Mouse (Mus musculus): Measurements from ENCODE around the gene Zfp689. TPM values are rescaled to one million over a fixed set of nuclear protein-coding genes. Genes with fewer than 3 reads are reported as not detected.
A peak's percentile ranks its signal among the peaks of the same experiment; 100 is the strongest.

Zfp689 gene
- polyA plus RNA-seq, 1 experiment from 2014 or later, result 12.7 TPM

- DNase-seq (ENCODE audit: low spot score) (no peak), ATAC-seq (no peak)
- H3K4me3 ChIP-seq (ENCODE audit: low read depth, low read length), result peak overlapping the region; percentile 63
- H3K27ac ChIP-seq (ENCODE audit: low read depth, low read length), result peak overlapping the region; percentile 79
- no peaks in the 10 kb centered on the region for H3K9me3 ChIP-seq (replicated peaks; ENCODE audit: control insufficient read depth, low read length)
- peak overlapping the region; percentile 61 for H3K9ac ChIP-seq (ENCODE audit: low read length)
- peak overlapping the region; percentile 79 for H3K4me2 ChIP-seq (ENCODE audit: low read length)
- H3K27me3 ChIP-seq (replicated peaks; ENCODE audit: control insufficient read depth, insufficient read depth, low read length), result no peaks in the 10 kb centered on the region
- H3K36me3 ChIP-seq (ENCODE audit: control insufficient read depth, insufficient read depth, low read length), result peaks cover 7% of the 10 kb centered on the region
- 24% methylated on average over 7 of the region's 7 CpGs for WGBS
- H3K4me1 ChIP-seq (ENCODE audit: control insufficient read depth, insufficient read depth, low read length), result peaks cover 10% of the 10 kb centered on the region; the same call in 1 of the 2 replicates
Observed at GRCm38 (mm10) chr7:127393944-127394333, 55.0 kb downstream of the Zfp689 start.

- DNase-seq (ENCODE audit: low spot score), result peak; percentile 98
- Histone ChIP-seq H3K4me3 (ENCODE audit: low read depth, low read length) (peak within 1 kb of the TSS; percentile 63), H3K4me1 (ENCODE audit: control insufficient read depth, insufficient read depth, low read length) (peaks cover 10% of the 10 kb centered on the region; the same call in 1 of the 2 replicates), H3K27me3 (replicated peaks; ENCODE audit: control insufficient read depth, insufficient read depth, low read length) (no peaks in the 10 kb centered on the region), H3K27ac (ENCODE audit: low read depth, low read length) (peak within 1 kb of the TSS; percentile 79), H3K9ac (ENCODE audit: low read length) (peak within 1 kb of the TSS; percentile 85), H3K9me3 (replicated peaks; ENCODE audit: control insufficient read depth, low read length) (no peaks in the 10 kb centered on the region), H3K36me3 (ENCODE audit: control insufficient read depth, insufficient read depth, low read length) (peaks cover 7% of the 10 kb centered on the region), H3K4me2 (ENCODE audit: low read length) (peak within 1 kb of the TSS; percentile 79)
- peak; percentile 94 for ATAC-seq
- under 1% methylated on average over 45 of the region's 45 CpGs for WGBS
Observed at GRCm38 (mm10) chr7:127393157-127393943, 55.6 kb downstream of the Zfp689 start, which contains the start of gene E430018J23Rik. E430018J23Rik (minus strand) TSS chr7:127393629.

- 84% methylated on average over 8 of the region's 8 CpGs for WGBS
- ATAC-seq (no peak), DNase-seq (ENCODE audit: low spot score) (no peak)
- Histone ChIP-seq H3K4me2 (ENCODE audit: low read length) (peak overlapping the region; percentile 79), H3K27me3 (replicated peaks; ENCODE audit: control insufficient read depth, insufficient read depth, low read length) (no peaks in the 10 kb centered on the region), H3K36me3 (ENCODE audit: control insufficient read depth, insufficient read depth, low read length) (peaks cover 7% of the 10 kb centered on the region), H3K9me3 (replicated peaks; ENCODE audit: control insufficient read depth, low read length) (no peaks in the 10 kb centered on the region), H3K4me1 (ENCODE audit: control insufficient read depth, insufficient read depth, low read length) (peaks cover 10% of the 10 kb centered on the region; the same call in 1 of the 2 replicates), H3K4me3 (ENCODE audit: low read depth, low read length) (peak overlapping the region; percentile 63; the same call in 1 of the 2 replicates), H3K9ac (ENCODE audit: low read length) (peak overlapping the region; percentile 85), H3K27ac (ENCODE audit: low read depth, low read length) (no peak overlapping the region)
Observed at GRCm38 (mm10) chr7:127392251-127392824, 56.6 kb downstream of the Zfp689 start.

Small RNA genes lying within 50 kb of the gene (microRNA-seq; reads per million reads assigned to microRNA genes)
- not detected for gene Gm47278
- 0.66 reads per million for gene Mir7060

Other genes with a start within 250 kb of the Zfp689 start
- gene Tbc1d10b, start 240.7 kb downstream of the Zfp689 start, polyA plus RNA-seq (2014; fragmentation: Nextera tagmentation; extraction: Ambion mirVana), result 13.6 and 13.7 TPM in 2 replicates
- gene Mylpf, start 240.3 kb downstream of the Zfp689 start, polyA plus RNA-seq (2014; fragmentation: Nextera tagmentation; extraction: Ambion mirVana), result 4.6 and 5.3 TPM in 2 replicates
- gene Zfp553, start 216.1 kb downstream of the Zfp689 start, polyA plus RNA-seq (2014; fragmentation: Nextera tagmentation; extraction: Ambion mirVana), result 29.4 and 36.7 TPM in 2 replicates
- 11.3 and 15.1 TPM in 2 replicates for gene Sept1, start 216.0 kb downstream of the Zfp689 start, polyA plus RNA-seq (2014; fragmentation: Nextera tagmentation; extraction: Ambion mirVana)
- 53.2 and 57.4 TPM in 2 replicates for gene Zfp771, start 204.9 kb downstream of the Zfp689 start, polyA plus RNA-seq (2014; fragmentation: Nextera tagmentation; extraction: Ambion mirVana)
- gene Dctpp1, start 188.4 kb downstream of the Zfp689 start, polyA plus RNA-seq (2014; fragmentation: Nextera tagmentation; extraction: Ambion mirVana), result 169 and 219 TPM in 2 replicates
- gene Sephs2, start 175.1 kb downstream of the Zfp689 start, polyA plus RNA-seq (2014; fragmentation: Nextera tagmentation; extraction: Ambion mirVana), result 59.4 and 62.5 TPM in 2 replicates
- gene Itgal, start 152.9 kb downstream of the Zfp689 start, polyA plus RNA-seq (2014; fragmentation: Nextera tagmentation; extraction: Ambion mirVana), result 0.17 and 0.23 TPM in 2 replicates
- gene Zfp768, start 103.6 kb downstream of the Zfp689 start, polyA plus RNA-seq (2014; fragmentation: Nextera tagmentation; extraction: Ambion mirVana), result 3.5 and 3.6 TPM in 2 replicates
- gene Zfp747, start 73.1 kb downstream of the Zfp689 start, polyA plus RNA-seq (2014; fragmentation: Nextera tagmentation; extraction: Ambion mirVana), result 4.0 and 7.0 TPM in 2 replicates
- gene 9130019O22Rik, start 62.0 kb downstream of the Zfp689 start, polyA plus RNA-seq (2014; fragmentation: Nextera tagmentation; extraction: Ambion mirVana), result 5.5 and 6.6 TPM in 2 replicates
- 7.4 and 7.5 TPM in 2 replicates for gene E430018J23Rik, start 55.5 kb downstream of the Zfp689 start, polyA plus RNA-seq (2014; fragmentation: Nextera tagmentation; extraction: Ambion mirVana)
- gene Zfp764, start 42.3 kb downstream of the Zfp689 start, polyA plus RNA-seq (2014; fragmentation: Nextera tagmentation; extraction: Ambion mirVana), result 4.4 and 4.5 TPM in 2 replicates
- gene Zfp688, start 27.1 kb downstream of the Zfp689 start, polyA plus RNA-seq (2014; fragmentation: Nextera tagmentation; extraction: Ambion mirVana), result 32.9 and 36.1 TPM in 2 replicates
- gene Prr14, start 10.5 kb upstream of the Zfp689 start, polyA plus RNA-seq (2014; fragmentation: Nextera tagmentation; extraction: Ambion mirVana), result 44.7 and 48.5 TPM in 2 replicates
- gene Fbrs, start 30.0 kb upstream of the Zfp689 start, polyA plus RNA-seq (2014; fragmentation: Nextera tagmentation; extraction: Ambion mirVana), result 8.9 and 10.2 TPM in 2 replicates
- gene Srcap, start 62.8 kb upstream of the Zfp689 start, polyA plus RNA-seq (2014; fragmentation: Nextera tagmentation; extraction: Ambion mirVana), result 25.3 and 43.6 TPM in 2 replicates
- gene Gm42715, start 70.4 kb upstream of the Zfp689 start, polyA plus RNA-seq (2014; fragmentation: Nextera tagmentation; extraction: Ambion mirVana), result 12.6 and 16.6 TPM in 2 replicates
- gene Tmem265, start 112.2 kb upstream of the Zfp689 start, polyA plus RNA-seq (2014; fragmentation: Nextera tagmentation; extraction: Ambion mirVana), result 4.1 and 4.7 TPM in 2 replicates
- gene Phkg2, start 124.2 kb upstream of the Zfp689 start, polyA plus RNA-seq (2014; fragmentation: Nextera tagmentation; extraction: Ambion mirVana), result 59.5 and 62.2 TPM in 2 replicates
- 12.5 and 12.8 TPM in 2 replicates for gene Ccdc189, start 139.4 kb upstream of the Zfp689 start, polyA plus RNA-seq (2014; fragmentation: Nextera tagmentation; extraction: Ambion mirVana)
- gene Rnf40, start 139.6 kb upstream of the Zfp689 start, polyA plus RNA-seq (2014; fragmentation: Nextera tagmentation; extraction: Ambion mirVana), result 26.2 and 39.6 TPM in 2 replicates
- gene Zfp629, start 166.6 kb upstream of the Zfp689 start, polyA plus RNA-seq (2014; fragmentation: Nextera tagmentation; extraction: Ambion mirVana), result 20.8 and 24.2 TPM in 2 replicates

Data from forebrain, embryonic 14.5 days (tissue).